Comparison of ENCODE assay signal across 8 mouse cellular contexts in the genomic region with DNA sequence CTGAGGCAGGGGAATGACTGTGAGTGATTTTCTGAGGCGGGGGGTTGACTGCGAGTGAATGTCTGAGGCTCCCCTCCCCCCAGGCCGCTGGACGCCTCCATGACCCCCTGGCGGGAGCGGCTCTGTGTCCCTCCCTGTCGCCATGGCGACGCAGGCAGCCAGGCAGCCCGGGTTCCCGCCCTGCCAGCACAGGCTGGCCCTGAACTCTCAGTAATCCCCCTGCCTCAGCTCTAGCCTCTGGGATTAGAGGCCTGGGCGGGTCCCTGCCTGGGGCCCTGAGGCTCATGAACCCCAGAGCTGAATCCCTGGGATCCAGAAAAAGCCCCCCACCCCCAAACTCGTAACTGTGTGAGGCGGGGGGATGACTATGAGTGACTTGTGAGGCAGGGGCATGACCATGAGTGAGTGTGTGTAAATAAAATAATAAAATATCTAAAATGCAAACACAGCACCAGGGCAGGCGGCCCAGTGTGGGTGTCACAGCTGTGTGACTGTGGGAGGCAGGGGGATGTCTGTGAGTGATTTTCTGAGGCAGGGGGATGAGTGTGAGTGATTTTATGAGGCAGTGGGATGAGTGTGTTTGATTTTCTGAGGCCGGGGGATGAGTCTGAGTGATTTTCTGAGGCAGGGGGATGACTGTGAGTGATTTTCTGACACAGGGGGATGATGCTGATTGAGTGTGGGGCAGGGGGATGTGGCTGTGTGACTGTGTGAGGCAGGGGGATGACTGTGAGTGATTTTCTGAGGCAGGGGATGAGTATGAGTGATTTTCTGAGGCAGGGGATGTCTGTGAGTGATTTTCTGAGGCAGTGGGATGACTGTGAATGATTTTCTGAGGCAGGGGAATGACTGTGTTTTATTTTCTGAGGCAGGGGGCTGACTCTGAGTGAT. TPM values are rescaled to one million over a fixed set of nuclear protein-coding genes. Genes with fewer than 3 reads are reported as not detected.
DNase-seq lines count a peak whose midpoint lies in the region; ATAC-seq and TF ChIP-seq lines count a peak whose summit lies in the region.
"Not testable (repeated sequence)": the region's sequence is repeated elsewhere in the genome, so short reads cannot be mapped to it uniquely, and the experiment has no call there.

No protein-coding gene starts in this region.

- not testable (repeated sequence) for H3K36me3 ChIP-seq in forebrain, embryonic 10.5 days (replicated peaks); heart, embryonic 16.5 days (ENCODE audit: control insufficient read depth, insufficient read depth); lung, embryonic 16.5 days (ENCODE audit: control insufficient read depth, insufficient read depth, low read length); neural tube, embryonic 13.5 days; stomach, postnatal 0 days (ENCODE audit: control insufficient read depth, insufficient read depth, low read length)

- TF ChIP-seq CTCF in stomach, postnatal 0 days (IDR thresholded peaks at IDR 0.05; ENCODE audit: low read depth), result not testable (repeated sequence)

- ATAC-seq in heart, embryonic 16.5 days (replicated peaks; ENCODE audit: extremely low read depth, insufficient read depth, low FRiP score), result peak; percentile 87
- peak; percentile 93 for ATAC-seq in lung, embryonic 16.5 days (ENCODE audit: low read depth)
- peak; percentile 95 for ATAC-seq in neural tube, embryonic 13.5 days (ENCODE audit: low read depth)
- peak; percentile 89 for ATAC-seq in stomach, postnatal 0 days (ENCODE audit: low FRiP score, low TSS enrichment)

- peaks cover 21% of the 10 kb centered on the region for H3K9me3 ChIP-seq in forebrain, embryonic 10.5 days
- H3K9me3 ChIP-seq in heart, embryonic 16.5 days (replicated peaks; ENCODE audit: control insufficient read depth, low read length), result peaks cover 13% of the 10 kb centered on the region
- peaks cover 11% of the 10 kb centered on the region for H3K9me3 ChIP-seq in lung, embryonic 16.5 days (ENCODE audit: control insufficient read depth, low read length)
- peaks cover 11% of the 10 kb centered on the region for H3K9me3 ChIP-seq in neural tube, embryonic 13.5 days
- H3K9me3 ChIP-seq in stomach, postnatal 0 days (ENCODE audit: control insufficient read depth, low read length), result not testable (repeated sequence)

- H3K27ac ChIP-seq in forebrain, embryonic 10.5 days; heart, embryonic 16.5 days (ENCODE audit: low read length); lung, embryonic 16.5 days (ENCODE audit: low read length); neural tube, embryonic 13.5 days (replicated peaks); stomach, postnatal 0 days (replicated peaks): not testable (repeated sequence)

- H3K4me1 ChIP-seq in forebrain, embryonic 10.5 days; heart, embryonic 16.5 days (ENCODE audit: control insufficient read depth, insufficient read depth, low read length); lung, embryonic 16.5 days (replicated peaks; ENCODE audit: control insufficient read depth, insufficient read depth, low read length); neural tube, embryonic 13.5 days (replicated peaks); stomach, postnatal 0 days (replicated peaks; ENCODE audit: control insufficient read depth, insufficient read depth): not testable (repeated sequence)

- H3K9ac ChIP-seq in heart, embryonic 16.5 days (ENCODE audit: low read length); lung, embryonic 16.5 days (ENCODE audit: low read length); neural tube, embryonic 13.5 days; stomach, postnatal 0 days (ENCODE audit: low read length): not testable (repeated sequence)

- H3K27me3 ChIP-seq in forebrain, embryonic 10.5 days (ENCODE audit: poor library complexity, severe bottlenecking); heart, embryonic 16.5 days (ENCODE audit: control insufficient read depth, insufficient read depth, low read length); lung, embryonic 16.5 days (ENCODE audit: control insufficient read depth, insufficient read depth, low read depth, low read length); neural tube, embryonic 13.5 days; stomach, postnatal 0 days (ENCODE audit: control insufficient read depth, insufficient read depth, low read length): not testable (repeated sequence)

- not testable (repeated sequence) for H3K4me3 ChIP-seq in forebrain, embryonic 10.5 days; heart, embryonic 16.5 days (ENCODE audit: low read length); lung, embryonic 16.5 days (ENCODE audit: low read length); neural tube, embryonic 13.5 days; stomach, postnatal 0 days (ENCODE audit: low read depth, low read length)

- DNase-seq in CD8-positive naive resting alpha-beta T cell, adult 2 months (ENCODE audit: low read depth in 2 of 2, low spot score in 2 of 2), result peak; percentile 19 to 26
- peak; percentile 50 for DNase-seq in c-Kit-positive CD71-negative TER-119-negative erythroid progenitor cells, embryonic 14.5 days (ENCODE audit: low read depth)
- DNase-seq in forebrain, embryonic 10.5 days (ENCODE audit: extremely low spot score, low spot score), result peak; percentile 70
- peak; percentile 71 for DNase-seq in kidney, postnatal 10 days
- peak; percentile 73 for DNase-seq in stomach, postnatal 0 days (ENCODE audit: low spot score)

- 69% methylated on average over 16 of the region's 16 CpGs for WGBS in forebrain, embryonic 10.5 days
- whole genome bisulfite sequencing in heart, embryonic 16.5 days, result 72% methylated on average over 14 of the region's 16 CpGs
- 71% methylated on average over 14 of the region's 16 CpGs for WGBS in lung, embryonic 16.5 days
- WGBS in neural tube, embryonic 13.5 days, result 65% methylated on average over 16 of the region's 16 CpGs
- 67% methylated on average over 13 of the region's 16 CpGs for WGBS in stomach, postnatal 0 days

- H3K4me2 ChIP-seq in heart, embryonic 16.5 days (ENCODE audit: low read depth, low read length); lung, embryonic 16.5 days (ENCODE audit: low read depth, low read length); neural tube, embryonic 13.5 days; stomach, postnatal 0 days (replicated peaks; ENCODE audit: low read depth): not testable (repeated sequence)

- not testable (repeated sequence) for TF ChIP-seq EP300 in stomach, postnatal 0 days (optimal IDR thresholded peaks at IDR 0.05)

RNA-seq across cellular contexts. Expression of gene Ccl28, which starts 27.1 kb away (rescaled TPM):
- 0.06 and 0.19 TPM in 2 replicates for polyA plus RNA-seq in forebrain, embryonic 10.5 days (2016; fragmentation: Nextera tagmentation; extraction: Ambion mirVana)
- polyA plus RNA-seq in heart, embryonic 16.5 days (2015; fragmentation: Nextera tagmentation; extraction: Ambion mirVana), result not detected in 2 replicates
- polyA plus RNA-seq in lung, embryonic 16.5 days (2015; fragmentation: Nextera tagmentation; extraction: Ambion mirVana), result 0.06 and 0.23 TPM in 2 replicates
- polyA plus RNA-seq in neural tube, embryonic 13.5 days (2015; fragmentation: Nextera tagmentation; extraction: Ambion mirVana), result 0.25 and 0.43 TPM in 2 replicates
- polyA plus RNA-seq in stomach, postnatal 0 days (2015; fragmentation: Nextera tagmentation; extraction: Ambion mirVana), result 0.10 and 0.31 TPM in 2 replicates

Comparison
In these comparisons a context has a peak if more than half of its experiments do, and no peak if none do; other contexts are left out.
1. DNase-seq: peak in every context shown above with its lines; median percentile 73 in stomach, postnatal 0 days; 71 in kidney, postnatal 10 days; 70 in forebrain, embryonic 10.5 days; 50 in c-Kit-positive CD71-negative TER-119-negative erythroid progenitor cells, embryonic 14.5 days; 22 in CD8-positive naive resting alpha-beta T cell, adult 2 months.